Mouse (Mus musculus) heart, postnatal 0 days (tissue): ENCODE results near the gene Mybpc1. TPM values are rescaled to one million over a fixed set of nuclear protein-coding genes. Genes with fewer than 3 reads are reported as not detected.

ENCODE experiments used
- ATAC-seq: fragments of 200-750 bp; cut with Nextera tagmentation; 2 replicates; pipeline ENCODE4 v1.8.0; 2017; ENCODE audit warnings: low read depth, moderate number of reproducible peaks, moderate library complexity; ENCODE audit not compliant: insufficient read depth
- DNase-seq: peaks from one replicate; pipeline ENCODE4 v3.0.0-alpha.2; 2016; ENCODE audit warnings: low spot score
- H3K27ac ChIP-seq: fragments of 300-500 bp; sonication (generic); 2 replicates; pipeline ENCODE4 v1.5.1; 2014; ENCODE audit warnings: low read depth, mild to moderate bottlenecking
- H3K27me3 ChIP-seq: fragments of 300-500 bp; sonication (generic); 2 replicates; pipeline ENCODE4 v1.6.1; 2014; ENCODE audit warnings: low read length, mixed read lengths; ENCODE audit not compliant: control insufficient read depth, insufficient read depth
- H3K36me3 ChIP-seq: fragments of 300-500 bp; sonication (generic); replicated peaks from 2 replicates; pipeline ENCODE4 v1.6.1; 2014; ENCODE audit warnings: low read length, mixed read lengths; ENCODE audit not compliant: control insufficient read depth, insufficient read depth
- H3K4me1 ChIP-seq: fragments of 300-500 bp; sonication (generic); 2 replicates; pipeline ENCODE4 v1.6.1; 2014; ENCODE audit warnings: antibody characterized with exemption; ENCODE audit not compliant: control insufficient read depth, insufficient read depth
- H3K4me2 ChIP-seq: fragments of 300-500 bp; sonication (generic); 2 replicates; pipeline ENCODE4 v1.6.1; 2014; ENCODE audit warnings: low read depth, mild to moderate bottlenecking, low read length, moderate library complexity
- H3K4me3 ChIP-seq: fragments of 300-500 bp; sonication (generic); 2 replicates; pipeline ENCODE4 v1.5.1; 2014; ENCODE audit warnings: low read depth, low read length
- H3K9ac ChIP-seq: fragments of 300-500 bp; sonication (generic); replicated peaks from 2 replicates; pipeline ENCODE4 v1.6.1; 2014; ENCODE audit warnings: low read depth, low read length, mixed read lengths
- H3K9me3 ChIP-seq: fragments of 300-500 bp; sonication (generic); replicated peaks from 2 replicates; pipeline ENCODE4 v1.6.1; 2016; ENCODE audit warnings: low read length; ENCODE audit not compliant: control insufficient read depth
- CTCF ChIP-seq: IDR thresholded peaks from 2 replicates; pipeline ENCODE4 v1.5.1; 2016; ENCODE audit warnings: antibody characterized with exemption, control low read depth, low read depth
- EP300 ChIP-seq: IDR thresholded peaks from 2 replicates; pipeline ENCODE4 v1.6.1; 2016; ENCODE audit warnings: antibody characterized with exemption, low read depth
- WGBS: fragments of 180-500 bp; shearing (Covaris S2); extraction: QIAGEN DNeasy Blood & Tissue Kit; methylation state at CpG from one replicate; pipeline ENCODE4 v1.1.7; 2014; 5-methylcytosine and 5-hydroxymethylcytosine counted together
- polyA plus RNA-seq: library from polyadenylated mRNA; unstranded; fragments of >200 nt; fragmentation: Nextera tagmentation; extraction: Ambion mirVana; gene quantifications from 2 replicates; pipeline ENCODE4 v1.2.1, GENCODE M21; 2015
- total RNA-seq: library from RNA; depleted of rRNA; stranded (reverse); fragments of >200 nt; gene quantifications from 2 replicates; pipeline ENCODE4 v1.2.3, GENCODE M21; 2014; ENCODE audit warnings: low replicate concordance

Mybpc1 gene
- total and polyA plus RNA-seq, 2 experiments from 2014 or later, result 0.78 TPM; not detected in 1

GRCm38 (mm10) chr10:88502919-88503318 is 102.0 kb downstream of the Mybpc1 start:
- peak overlapping the region; percentile 77 for H3K4me2 ChIP-seq
- peak overlapping the region; percentile 82 for H3K27ac ChIP-seq
- peak overlapping the region; percentile 85 for H3K9ac ChIP-seq
- ATAC-seq (no peak), DNase-seq (no peak)
- WGBS, result 32% methylated on average over 4 of the region's 4 CpGs
- H3K36me3 ChIP-seq, result no peaks in the 10 kb centered on the region
- H3K9me3 ChIP-seq, result no peaks in the 10 kb centered on the region
- H3K4me1 ChIP-seq, result no peaks in the 10 kb centered on the region; the same call in 1 of the 2 replicates
- H3K27me3 ChIP-seq, result no peaks in the 10 kb centered on the region
- peak overlapping the region; percentile 80 for H3K4me3 ChIP-seq
- TF ChIP-seq CTCF (no peak), EP300 (no peak)

- Histone ChIP-seq H3K27ac (peak overlapping the region; percentile 36; the same call in 1 of the 2 replicates), H3K4me2 (peak overlapping the region; percentile 77), H3K4me1 (no peaks in the 10 kb centered on the region; the same call in 1 of the 2 replicates), H3K36me3 (no peaks in the 10 kb centered on the region), H3K4me3 (peak overlapping the region; percentile 80), H3K9me3 (no peaks in the 10 kb centered on the region), H3K9ac (no peak overlapping the region), H3K27me3 (no peaks in the 10 kb centered on the region)
- ATAC-seq (no peak), DNase-seq (no peak)
- 50% methylated on average over 13 of the region's 13 CpGs for WGBS
- TF ChIP-seq CTCF (no peak), EP300 (no peak)
These were observed 102.8 kb downstream of the Mybpc1 start for GRCm38 (mm10) chr10:88501886-88502765.

- Histone ChIP-seq H3K27ac (no peak overlapping the region), H3K4me3 (no peak overlapping the region), H3K9ac (no peak overlapping the region), H3K4me2 (no peak overlapping the region), H3K27me3 (no peaks in the 10 kb centered on the region), H3K36me3 (no peaks in the 10 kb centered on the region), H3K4me1 (no peaks in the 10 kb centered on the region; the same call in 1 of the 2 replicates), H3K9me3 (no peaks in the 10 kb centered on the region)
- no peak for DNase-seq
- ATAC-seq, result no peak
- TF ChIP-seq EP300, result no peak
- no peak for TF ChIP-seq CTCF
- 53% methylated on average over 10 of the region's 10 CpGs for WGBS
These were observed 103.6 kb downstream of the Mybpc1 start for GRCm38 (mm10) chr10:88501370-88501769.

GRCm38 (mm10) chr10:88499993-88500392 is 105.0 kb downstream of the Mybpc1 start:
- Histone ChIP-seq H3K27ac (no peak overlapping the region), H3K4me3 (no peak overlapping the region), H3K4me2 (no peak overlapping the region), H3K27me3 (no peaks in the 10 kb centered on the region), H3K9ac (no peak overlapping the region), H3K4me1 (no peaks in the 10 kb centered on the region; the same call in 1 of the 2 replicates), H3K36me3 (no peaks in the 10 kb centered on the region), H3K9me3 (no peaks in the 10 kb centered on the region)
- DNase-seq (no peak), ATAC-seq (no peak)
- 73% methylated on average over 5 of the region's 5 CpGs for WGBS
- no peak for TF ChIP-seq EP300
- no peak for TF ChIP-seq CTCF

- H3K9me3 ChIP-seq, result no peaks in the 10 kb centered on the region
- no peak for ATAC-seq
- TF ChIP-seq CTCF (no peak), EP300 (no peak)
- no peaks in the 10 kb centered on the region for H3K36me3 ChIP-seq
- H3K27ac ChIP-seq, result no peak overlapping the region
- no peak overlapping the region for H3K4me3 ChIP-seq
- H3K4me1 ChIP-seq, result no peaks in the 10 kb centered on the region
- 68% methylated on average over 11 of the region's 11 CpGs for WGBS
- H3K4me2 ChIP-seq, result no peak overlapping the region
- no peak for DNase-seq
- H3K9ac ChIP-seq, result no peak overlapping the region
- no peaks in the 10 kb centered on the region for H3K27me3 ChIP-seq
These were observed 107.9 kb downstream of the Mybpc1 start for GRCm38 (mm10) chr10:88496864-88497564.
